Mouse (Mus musculus) heart, postnatal 0 days (tissue): Measurements from ENCODE around the gene Tbc1d16. TPM values are rescaled to one million over a fixed set of nuclear protein-coding genes. Genes with fewer than 3 reads are reported as not detected.

Experiments used
- ATAC-seq: fragments of 200-750 bp; cut with Nextera tagmentation; 2 replicates; pipeline ENCODE4 v1.8.0; 2017; ENCODE audit warnings: low read depth, moderate number of reproducible peaks, moderate library complexity; ENCODE audit not compliant: insufficient read depth
- DNase-seq: peaks from one replicate; pipeline ENCODE4 v3.0.0-alpha.2; 2016; ENCODE audit warnings: low spot score
- H3K27ac ChIP-seq: fragments of 300-500 bp; sonication (generic); 2 replicates; pipeline ENCODE4 v1.5.1; 2014; ENCODE audit warnings: low read depth, mild to moderate bottlenecking
- H3K27me3 ChIP-seq: fragments of 300-500 bp; sonication (generic); 2 replicates; pipeline ENCODE4 v1.6.1; 2014; ENCODE audit warnings: low read length, mixed read lengths; ENCODE audit not compliant: control insufficient read depth, insufficient read depth
- H3K36me3 ChIP-seq: fragments of 300-500 bp; sonication (generic); replicated peaks from 2 replicates; pipeline ENCODE4 v1.6.1; 2014; ENCODE audit warnings: low read length, mixed read lengths; ENCODE audit not compliant: control insufficient read depth, insufficient read depth
- H3K4me1 ChIP-seq: fragments of 300-500 bp; sonication (generic); 2 replicates; pipeline ENCODE4 v1.6.1; 2014; ENCODE audit warnings: antibody characterized with exemption; ENCODE audit not compliant: control insufficient read depth, insufficient read depth
- H3K4me2 ChIP-seq: fragments of 300-500 bp; sonication (generic); 2 replicates; pipeline ENCODE4 v1.6.1; 2014; ENCODE audit warnings: low read depth, mild to moderate bottlenecking, low read length, moderate library complexity
- H3K4me3 ChIP-seq: fragments of 300-500 bp; sonication (generic); 2 replicates; pipeline ENCODE4 v1.5.1; 2014; ENCODE audit warnings: low read depth, low read length
- H3K9ac ChIP-seq: fragments of 300-500 bp; sonication (generic); replicated peaks from 2 replicates; pipeline ENCODE4 v1.6.1; 2014; ENCODE audit warnings: low read depth, low read length, mixed read lengths
- H3K9me3 ChIP-seq: fragments of 300-500 bp; sonication (generic); replicated peaks from 2 replicates; pipeline ENCODE4 v1.6.1; 2016; ENCODE audit warnings: low read length; ENCODE audit not compliant: control insufficient read depth
- CTCF ChIP-seq: IDR thresholded peaks from 2 replicates; pipeline ENCODE4 v1.5.1; 2016; ENCODE audit warnings: antibody characterized with exemption, control low read depth, low read depth
- EP300 ChIP-seq: IDR thresholded peaks from 2 replicates; pipeline ENCODE4 v1.6.1; 2016; ENCODE audit warnings: antibody characterized with exemption, low read depth
- WGBS: fragments of 180-500 bp; shearing (Covaris S2); extraction: QIAGEN DNeasy Blood & Tissue Kit; methylation state at CpG from one replicate; pipeline ENCODE4 v1.1.7; 2014; 5-methylcytosine and 5-hydroxymethylcytosine counted together
- polyA plus RNA-seq: library from polyadenylated mRNA; unstranded; fragments of >200 nt; fragmentation: Nextera tagmentation; extraction: Ambion mirVana; gene quantifications from 2 replicates; pipeline ENCODE4 v1.2.1, GENCODE M21; 2015
- total RNA-seq: library from RNA; depleted of rRNA; stranded (reverse); fragments of >200 nt; gene quantifications from 2 replicates; pipeline ENCODE4 v1.2.3, GENCODE M21; 2014; ENCODE audit warnings: low replicate concordance

Tbc1d16 gene
- total and polyA plus RNA-seq, 2 experiments from 2014 or later: 12.9 to 50.8 TPM

DNA sequence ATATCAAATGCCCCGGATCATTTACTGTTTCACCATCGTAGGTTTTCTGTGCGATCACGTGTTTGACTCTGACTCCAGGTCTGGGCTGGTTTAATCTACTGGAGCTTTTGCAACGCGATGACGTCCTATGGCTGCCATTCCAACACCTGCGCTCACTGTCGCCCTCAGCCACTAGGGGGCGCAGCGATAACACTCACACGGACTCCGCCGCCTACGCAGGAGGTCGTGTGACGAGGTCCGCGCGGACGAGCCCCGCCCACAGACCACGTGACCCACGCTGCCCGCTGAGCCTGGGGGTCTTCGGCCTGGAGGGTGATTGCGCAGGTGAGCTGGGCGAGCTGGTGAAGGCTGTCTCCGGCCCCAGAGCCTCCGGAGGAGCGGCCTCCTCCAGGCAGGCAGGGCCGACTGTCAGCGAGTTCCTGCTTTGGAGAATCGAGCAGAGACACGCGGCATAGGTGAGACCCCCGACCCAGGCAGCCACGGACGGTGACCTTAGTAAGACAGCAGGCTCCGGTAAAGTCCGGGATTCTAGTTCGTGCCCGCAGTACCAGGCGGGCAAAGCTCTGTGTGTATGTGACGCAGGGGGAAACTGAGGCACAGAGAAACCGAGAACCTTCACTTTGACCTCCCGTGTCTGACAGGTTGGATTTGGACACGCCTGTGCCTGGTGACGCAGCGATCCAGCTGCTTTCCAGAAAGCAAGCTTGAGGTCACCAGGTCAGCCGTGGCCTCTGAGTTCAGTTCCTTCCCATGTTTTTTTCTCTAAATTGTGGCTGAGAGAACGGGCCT lies 39.7 kb upstream of the Tbc1d16 start, which contains the start of gene Gaa:
Gene Gaa (plus strand): TSS at position 120 of the 789 bp plus-strand sequence.
- peak; percentile 93 for ATAC-seq
- H3K27ac ChIP-seq: no peak within 1 kb of the TSS; the same call in 1 of the 2 replicates

DNA sequence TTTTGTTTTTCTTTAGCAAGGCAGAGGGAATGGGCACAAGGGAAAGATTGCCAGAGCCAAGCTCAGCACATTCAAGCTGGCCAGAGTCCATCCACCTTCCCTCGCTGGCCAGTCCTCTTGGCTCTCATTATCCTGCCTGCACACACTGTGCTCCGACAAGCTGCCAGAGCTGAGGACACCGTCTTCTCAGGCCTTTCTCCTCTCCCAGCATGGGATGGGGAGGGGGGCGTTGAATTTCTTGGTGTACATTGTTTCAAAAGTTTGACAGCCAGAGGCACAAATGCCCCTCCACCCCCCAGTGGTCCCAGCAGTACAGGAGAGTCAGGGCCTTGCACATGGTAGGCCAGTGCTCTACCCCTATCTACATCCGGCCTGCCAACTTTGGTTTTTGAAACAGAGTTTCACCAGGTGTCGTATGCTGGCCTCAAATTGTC lies 39.0 kb upstream of the Tbc1d16 start:
- no peaks in the 10 kb centered on the region for H3K4me1 ChIP-seq
- H3K9ac ChIP-seq: no peak overlapping the region
- ATAC-seq (0 out of 2 replicates have a peak, but pooled peaks have one; percentile 5), DNase-seq (no peak)
- H3K9me3 ChIP-seq: no peaks in the 10 kb centered on the region
- WGBS: 36% methylated on average over 6 of the region's 6 CpGs
- peaks cover 15% of the 10 kb centered on the region; the same call in 1 of the 2 replicates for H3K36me3 ChIP-seq
- no peaks in the 10 kb centered on the region for H3K27me3 ChIP-seq
- H3K4me3 ChIP-seq: peak overlapping the region; percentile 53; the same call in 1 of the 2 replicates
- no peak overlapping the region for H3K27ac ChIP-seq
- TF ChIP-seq EP300 (no peak), CTCF (no peak)
- peak overlapping the region; percentile 89 for H3K4me2 ChIP-seq

More for the DNA sequence above, 39.7 kb upstream of the Tbc1d16 start, which contains the start of gene Gaa:
- no peaks in the 10 kb centered on the region for H3K27me3 ChIP-seq
- no peaks in the 10 kb centered on the region for H3K4me1 ChIP-seq
- no peaks in the 10 kb centered on the region for H3K9me3 ChIP-seq
- 3% methylated on average over 52 of the region's 52 CpGs for WGBS
- peak within 1 kb of the TSS; percentile 71 for H3K9ac ChIP-seq
- peak within 1 kb of the TSS; percentile 53 for H3K4me3 ChIP-seq
- peak within 1 kb of the TSS; percentile 89 for H3K4me2 ChIP-seq
- TF ChIP-seq CTCF (peak; percentile 99), EP300 (no peak)
- peaks cover 17% of the 10 kb centered on the region for H3K36me3 ChIP-seq
- peak; percentile 91 for DNase-seq

DNA sequence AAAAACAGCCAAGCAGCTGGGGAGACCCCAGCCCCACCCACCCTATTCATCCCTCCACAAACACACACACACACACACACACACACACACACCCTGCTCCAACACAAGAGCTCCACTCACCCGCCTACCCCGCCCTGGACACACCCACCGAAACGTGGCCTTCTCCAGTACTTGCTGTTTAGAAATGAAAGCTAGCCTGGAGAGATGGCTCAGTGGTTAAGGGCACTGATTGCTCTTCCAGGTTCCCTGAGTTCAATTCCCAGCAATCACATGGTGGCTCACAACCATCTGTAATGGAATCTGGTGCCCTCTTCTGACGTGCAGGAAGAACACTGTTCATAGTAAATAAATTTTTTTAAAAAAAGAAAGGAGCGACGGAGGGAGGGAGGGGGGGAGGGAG lies 37.5 kb upstream of the Tbc1d16 start:
- WGBS: 84% methylated on average over 7 of the region's 7 CpGs
- DNase-seq (no peak), ATAC-seq (no peak)
- H3K4me1 ChIP-seq: no peaks in the 10 kb centered on the region
- peaks cover 5% of the 10 kb centered on the region; the same call in 1 of the 2 replicates for H3K36me3 ChIP-seq
- TF ChIP-seq CTCF: no peak
- no peak for TF ChIP-seq EP300
- no peak overlapping the region for H3K9ac ChIP-seq
- no peaks in the 10 kb centered on the region for H3K9me3 ChIP-seq
- H3K27ac ChIP-seq: no peak overlapping the region
- no peaks in the 10 kb centered on the region for H3K27me3 ChIP-seq
- H3K4me3 ChIP-seq: no peak overlapping the region
- H3K4me2 ChIP-seq: no peak overlapping the region

- Histone ChIP-seq H3K9me3 (no peaks in the 10 kb centered on the region), H3K4me2 (no peak overlapping the region), H3K27me3 (no peaks in the 10 kb centered on the region), H3K4me3 (no peak overlapping the region), H3K4me1 (no peaks in the 10 kb centered on the region), H3K27ac (no peak overlapping the region), H3K9ac (no peak overlapping the region), H3K36me3 (no peaks in the 10 kb centered on the region)
- ATAC-seq (no peak), DNase-seq (no peak)
- TF ChIP-seq EP300 (no peak), CTCF (no peak)
- WGBS: 93% methylated on average over 13 of the region's 13 CpGs
These were observed 36.1 kb upstream of the Tbc1d16 start for GRCm38 (mm10) chr11:119264413-119264812.

GRCm38 (mm10) chr11:119259977-119260376 lies 31.7 kb upstream of the Tbc1d16 start:
- Histone ChIP-seq H3K4me3 (no peak overlapping the region), H3K9me3 (no peaks in the 10 kb centered on the region), H3K27ac (no peak overlapping the region), H3K36me3 (no peaks in the 10 kb centered on the region), H3K4me1 (no peaks in the 10 kb centered on the region), H3K4me2 (no peak overlapping the region), H3K27me3 (no peaks in the 10 kb centered on the region), H3K9ac (no peak overlapping the region)
- DNase-seq (no peak), ATAC-seq (no peak)
- 72% methylated on average over 8 of the region's 8 CpGs for WGBS
- TF ChIP-seq CTCF (no peak), EP300 (no peak)
